Mouse (Mus musculus) left cerebral cortex, postnatal 4 days (tissue): ENCODE data around the gene Meis2. TPM values are rescaled to one million over a fixed set of nuclear protein-coding genes. Genes with fewer than 3 reads are reported as not detected.
A peak's percentile ranks its signal among the peaks of the same experiment; 100 is the strongest.

Source experiments
- DNase-seq: peaks from one replicate; pipeline ENCODE4 v3.0.0-alpha.2; 2022
- intact Hi-C: fragments of 180-260 bp; cut with DNase I; formaldehyde crosslinking; loops from one replicate; pipeline ENCODE4 v1.15.1; 2025
- total RNA-seq, 2 experiments: library from RNA; stranded (reverse); gene quantifications; 2 replicates each; pipeline ENCODE4 v1.2.3; 2021

The Meis2 gene
- 100 to 1,000 TPM; 186 to 188 TPM for total RNA-seq

DNA sequence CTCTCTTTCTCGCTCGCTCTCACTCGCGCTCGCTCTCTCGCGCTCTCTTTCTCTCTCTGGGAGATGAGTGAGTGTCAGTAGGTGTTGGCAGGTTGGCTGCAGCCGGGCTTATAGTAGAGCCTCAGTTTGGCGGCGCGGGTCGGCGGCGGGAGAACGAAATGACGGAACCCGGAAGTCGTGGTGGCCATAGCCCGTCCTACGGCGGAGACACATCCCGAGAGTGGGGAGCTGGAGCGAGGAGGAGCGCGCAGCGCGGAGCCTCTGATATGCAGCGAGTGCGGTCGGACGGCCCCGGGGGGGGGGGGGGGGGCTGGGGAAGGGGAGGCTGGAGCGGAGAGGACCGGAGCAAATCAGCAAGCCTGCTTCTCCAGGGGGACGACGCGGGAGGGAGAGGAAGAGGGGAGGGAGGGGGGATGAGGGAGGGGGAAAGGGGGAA lies at the start of gene Meis2:
Gene Meis2 (minus strand): TSS at position 270 of the 436 bp plus-strand sequence.
- DNase-seq: peak; percentile 57
- intact Hi-C loops: loop anchor here (5.0 to 10.0 kb wide), 2 partner anchors 208 to 1211 kb away; no protein-coding TSS in a partner anchor

DNA sequence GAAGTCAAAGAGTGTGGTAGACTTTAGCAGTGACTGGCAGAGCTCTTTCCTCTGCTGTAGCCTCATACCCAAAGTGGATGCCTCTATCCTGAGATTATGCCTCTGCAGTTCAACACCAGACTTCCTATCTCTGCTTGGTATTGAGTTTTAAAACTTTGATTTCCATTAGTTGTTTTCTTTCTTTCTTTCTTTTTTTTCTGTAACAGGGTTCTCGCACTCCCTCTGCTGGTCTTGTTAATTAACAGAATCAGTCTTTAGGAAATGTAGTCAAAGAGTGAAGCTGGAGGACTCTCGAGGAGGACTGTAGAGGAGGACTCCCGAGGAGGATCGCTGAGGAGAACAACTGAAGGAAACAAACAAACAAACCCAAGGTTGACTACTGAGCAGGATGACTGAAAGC lies 40.6 kb upstream of the Meis2 start:
- no peak for DNase-seq
- intact Hi-C loops: loop anchor here (10.0 kb wide), 3 partner anchors 1261 to 1841 kb away; no protein-coding TSS in a partner anchor

DNA sequence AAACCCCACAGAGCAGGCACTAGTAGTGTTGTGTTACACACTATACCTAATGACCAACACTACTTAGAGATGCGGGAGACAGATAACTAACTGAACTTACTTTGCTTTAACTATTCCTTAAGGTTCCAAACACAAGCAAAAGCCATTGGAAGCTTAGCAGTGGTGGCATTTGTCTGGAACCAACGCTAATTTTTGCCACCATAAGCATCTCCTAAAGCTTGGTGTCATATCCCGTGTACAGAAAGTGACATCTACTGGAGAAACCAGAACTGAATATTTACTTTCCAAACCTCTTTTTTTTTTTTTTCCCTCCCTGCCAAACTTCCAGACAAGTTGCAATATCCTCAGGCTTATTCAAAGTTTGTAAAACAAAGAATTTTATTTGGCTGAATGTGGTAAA lies 39.5 kb upstream of the Meis2 start:
- DNase-seq: no peak
- intact Hi-C loops: loop anchor here (10.0 kb wide), 3 partner anchors 1260 to 1840 kb away; no protein-coding TSS in a partner anchor

DNA sequence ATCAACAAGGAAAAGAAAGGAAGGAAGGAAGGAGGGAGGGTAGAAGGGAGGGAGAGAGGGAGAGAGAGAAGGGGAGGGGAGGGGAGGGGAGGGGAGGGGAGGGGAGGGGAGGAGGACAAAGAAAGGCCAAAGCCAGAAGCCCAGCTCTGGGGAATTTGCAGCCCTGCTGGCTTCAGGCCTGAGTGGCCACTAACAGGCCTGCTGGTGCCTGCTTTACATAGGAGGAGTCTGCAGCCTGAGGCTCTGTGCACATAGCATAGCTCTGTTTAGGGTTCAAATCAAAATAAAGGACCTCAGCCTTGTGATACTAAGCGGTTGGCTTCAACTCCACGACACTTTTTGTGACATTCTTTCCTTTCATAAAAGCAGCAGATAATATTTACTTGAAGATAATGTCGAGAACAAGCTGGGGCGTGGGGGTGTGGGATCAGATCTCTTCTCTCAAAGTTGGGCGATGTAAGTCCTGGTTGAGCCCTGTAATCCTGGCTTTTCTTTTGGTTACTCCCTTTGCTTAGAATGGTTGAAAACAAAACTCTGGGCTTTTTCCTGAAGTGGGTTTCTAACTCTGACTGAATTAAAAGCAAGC lies 37.9 kb upstream of the Meis2 start:
- intact Hi-C loops: loop anchor here (10.0 kb wide), 3 partner anchors 1259 to 1839 kb away; no protein-coding TSS in a partner anchor
- DNase-seq: peak; percentile 2

DNA sequence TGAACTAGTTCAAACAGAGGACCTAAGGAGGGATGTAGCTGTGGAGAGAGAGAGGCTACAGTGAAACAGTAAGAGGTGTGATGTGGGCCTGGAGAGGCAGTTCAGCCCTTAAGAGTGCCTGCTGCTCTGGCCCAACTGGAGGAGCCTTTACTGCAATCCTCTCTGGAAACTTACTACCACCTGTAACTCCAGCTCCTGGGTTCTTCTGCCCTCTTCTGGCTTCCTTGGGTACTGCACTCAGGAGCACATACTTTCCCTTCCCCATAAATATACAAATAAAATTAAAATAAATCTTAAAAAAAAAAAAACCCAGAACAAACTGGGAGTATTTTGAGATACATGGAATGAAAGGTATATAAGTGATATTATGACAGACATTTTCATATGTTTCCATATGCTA lies 35.6 kb upstream of the Meis2 start:
- intact Hi-C loops: loop anchor here (10.0 kb wide), 3 partner anchors 1256 to 1836 kb away; no protein-coding TSS in a partner anchor
- peak; percentile 29 for DNase-seq

DNA sequence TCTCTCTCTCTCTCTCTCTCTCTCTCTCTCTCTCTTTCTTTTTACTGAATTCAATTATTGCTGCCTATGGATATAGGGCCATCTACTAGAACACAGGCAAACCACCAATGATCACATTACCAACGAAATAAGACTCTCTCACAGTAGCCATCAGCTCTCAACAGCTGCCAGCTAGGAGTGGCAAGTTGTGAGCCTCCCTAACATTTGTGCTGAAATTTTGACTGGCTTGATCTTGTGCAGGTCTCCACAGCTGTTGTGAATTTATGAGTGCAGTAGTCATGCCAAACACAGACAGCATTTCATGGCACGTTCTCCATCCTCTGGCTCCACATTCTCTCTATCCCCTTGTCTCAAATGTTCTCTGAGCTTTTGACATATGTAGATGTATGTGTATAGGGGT lies 15.3 kb upstream of the Meis2 start:
- DNase-seq: no peak
- intact Hi-C loops: no loop called here

DNA sequence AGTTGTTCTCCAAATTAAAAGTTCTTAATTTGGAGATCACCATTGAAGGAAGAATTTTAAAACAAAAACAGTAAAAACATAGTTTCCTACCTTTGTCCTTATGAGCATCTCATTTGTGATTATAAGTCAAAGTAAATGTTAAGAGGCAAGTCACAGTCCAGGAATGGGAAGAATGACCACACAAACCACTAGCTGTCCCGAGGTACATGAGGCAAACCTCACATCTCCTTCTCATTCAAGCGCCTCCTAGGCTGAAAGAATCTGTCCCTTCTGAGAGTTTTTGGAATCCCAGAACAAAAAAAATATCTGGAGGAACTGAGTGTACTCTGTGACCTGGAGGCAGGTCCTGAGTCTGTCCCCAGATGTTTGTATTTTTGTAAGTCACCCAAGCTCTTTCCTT lies 13.2 kb upstream of the Meis2 start:
- no peak for DNase-seq

DNA sequence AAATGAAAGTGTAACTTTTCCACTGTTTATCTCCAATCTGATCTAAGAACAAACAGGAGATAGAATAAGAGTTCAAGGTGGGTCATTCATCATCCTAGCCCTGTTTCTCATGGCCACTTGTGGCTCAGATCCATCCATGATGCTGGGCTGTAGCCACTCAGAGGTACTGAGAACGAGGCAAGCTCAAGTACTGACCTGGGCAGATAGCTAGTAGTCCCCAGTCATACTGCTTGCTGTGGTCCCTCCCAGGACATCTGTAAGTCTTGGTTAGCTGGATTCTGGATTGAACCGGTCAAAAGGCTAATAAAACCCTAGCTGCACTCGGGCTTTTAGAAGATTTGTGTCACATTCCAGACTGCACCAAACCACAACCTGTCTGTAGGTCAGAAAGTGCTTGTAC lies 12.1 kb upstream of the Meis2 start:
- no peak for DNase-seq
- intact Hi-C loops: no loop called here

More for the DNA sequence above, 13.2 kb upstream of the Meis2 start:
- intact Hi-C loops: no loop called here

DNA sequence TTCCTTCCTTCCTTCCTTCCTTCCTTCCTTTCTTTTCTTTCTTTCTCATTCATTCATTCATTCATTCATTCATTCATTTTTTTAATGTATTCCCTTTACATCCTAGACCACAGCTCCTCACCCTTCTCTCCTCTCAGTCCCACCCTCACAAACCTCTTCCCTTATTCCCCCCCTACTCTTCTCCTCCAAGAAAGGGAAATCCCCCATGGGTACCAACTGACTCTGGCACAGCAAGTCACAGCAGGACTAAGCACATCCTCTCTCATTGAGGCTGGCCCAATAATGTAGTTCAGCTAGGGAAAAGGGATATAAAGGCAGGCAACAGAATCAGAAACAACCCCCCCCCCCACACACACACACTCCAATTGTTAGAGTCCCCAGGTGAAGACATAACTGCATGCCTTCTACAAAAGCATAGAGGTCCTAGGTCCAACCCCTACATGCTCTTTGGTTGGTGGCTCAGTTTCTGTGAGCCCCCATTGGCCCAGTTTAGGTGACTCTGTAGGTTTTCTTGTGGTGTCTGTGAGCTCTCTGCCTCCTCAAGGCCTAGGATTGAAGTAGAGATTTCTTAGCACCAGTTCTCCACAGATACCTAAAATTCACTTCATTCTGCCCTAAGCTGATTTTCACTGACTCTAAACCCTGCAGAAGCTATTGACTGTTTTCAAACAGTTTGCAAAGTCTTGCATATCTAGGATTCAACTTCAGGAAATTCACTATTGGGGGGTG lies 11.3 kb upstream of the Meis2 start:
- DNase-seq: no peak
- intact Hi-C loops: no loop called here

DNA sequence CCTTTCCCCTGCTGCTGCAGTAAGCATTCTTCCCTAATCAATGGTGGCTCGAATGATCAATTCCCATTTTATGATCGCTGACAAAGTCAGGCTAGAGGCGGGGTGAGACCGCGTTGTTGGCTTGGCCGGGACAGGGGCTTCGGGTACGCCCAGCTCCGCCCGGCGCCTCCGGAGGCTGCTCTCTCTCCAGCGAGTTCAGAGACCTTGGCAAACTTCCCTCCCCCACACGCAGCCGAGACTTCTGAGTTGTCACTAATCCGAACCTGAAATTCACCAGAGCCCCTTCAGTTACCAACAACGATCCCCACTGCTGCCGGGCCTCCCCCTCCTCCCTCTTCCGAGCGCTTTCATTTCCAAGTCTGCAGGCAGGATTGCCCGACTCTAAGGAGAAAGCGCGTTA lies 10.3 kb upstream of the Meis2 start:
- intact Hi-C loops: loop anchor here (2.0 kb wide), 1 partner anchor 739 kb away; no protein-coding TSS in a partner anchor
- no peak for DNase-seq

DNA sequence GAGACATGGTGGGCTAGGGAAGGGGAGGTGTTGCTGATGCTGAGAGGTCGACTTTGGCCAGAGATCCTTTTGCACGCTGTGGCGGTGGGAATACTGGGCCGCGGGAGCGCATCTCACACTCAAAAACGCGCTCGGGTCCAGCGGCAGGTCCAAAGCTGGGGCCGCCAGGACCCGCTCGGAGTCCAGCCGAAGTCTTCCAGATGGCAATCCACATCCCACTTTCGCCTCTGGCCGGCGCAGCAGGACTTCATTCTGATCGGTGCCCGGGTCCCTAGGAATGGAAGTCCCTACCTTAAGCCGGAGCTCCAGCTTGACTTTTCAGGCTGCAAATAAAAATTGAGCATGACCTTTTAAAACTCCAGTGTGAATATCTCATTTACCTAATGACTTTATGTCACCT lies 9.8 kb upstream of the Meis2 start:
- no peak for DNase-seq
- intact Hi-C loops: loop anchor here (2.0 kb wide), 1 partner anchor 739 kb away; no protein-coding TSS in a partner anchor

DNA sequence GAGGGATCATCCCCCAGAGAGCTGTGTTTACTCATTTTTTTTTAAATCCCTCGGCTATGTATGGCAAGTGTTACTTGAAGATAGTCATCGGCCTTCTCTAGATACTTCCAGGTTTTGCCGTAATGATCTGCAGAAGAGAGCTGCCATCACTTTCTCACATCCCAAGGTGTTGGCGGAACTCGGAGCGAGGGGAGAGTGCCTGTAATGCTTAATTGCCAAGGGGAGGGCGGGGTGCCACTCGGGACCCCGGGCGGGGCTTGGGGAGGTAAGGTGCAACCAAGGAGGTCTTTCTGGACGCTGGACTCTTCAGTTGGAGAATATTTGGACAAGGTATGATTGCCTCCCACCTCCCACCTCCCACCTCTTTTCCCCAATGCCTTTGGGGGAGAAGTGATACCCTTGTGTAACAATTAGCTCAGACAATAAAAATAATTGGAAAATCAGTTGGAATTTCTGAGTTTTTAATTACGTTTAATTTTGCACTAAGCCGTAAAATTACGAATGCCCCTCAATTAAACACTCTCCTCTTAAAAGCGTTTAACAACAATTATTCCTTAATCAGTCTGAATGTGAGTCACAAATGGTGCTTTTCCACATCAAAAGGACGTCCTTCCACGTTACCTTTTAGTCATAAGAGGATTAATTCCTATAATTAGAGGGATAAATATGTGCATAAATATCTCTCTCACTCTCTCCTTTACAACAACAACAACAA lies 9.2 kb upstream of the Meis2 start:
- no peak for DNase-seq
- intact Hi-C loops: loop anchor here (2.0 kb wide), 1 partner anchor 740 kb away; no protein-coding TSS in a partner anchor

DNA sequence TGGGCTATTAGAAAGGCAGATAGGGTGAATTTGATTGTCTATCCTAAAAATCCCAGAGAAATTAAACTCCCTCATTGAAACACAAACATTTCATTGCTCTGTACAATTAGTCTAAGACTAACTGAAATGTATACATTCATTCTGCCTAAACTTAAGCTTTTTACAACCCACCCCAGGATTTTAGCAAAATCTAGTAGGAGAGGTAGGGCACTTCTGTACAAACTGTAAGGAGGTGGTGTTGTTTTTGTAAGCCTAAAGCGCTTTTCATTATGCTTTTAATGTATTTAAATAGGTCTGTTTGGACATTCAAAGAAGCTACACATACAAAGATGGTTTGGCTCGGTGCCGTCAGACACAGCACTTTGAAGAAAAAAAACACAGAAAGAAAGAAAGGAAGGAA lies 8.4 kb upstream of the Meis2 start:
- intact Hi-C loops: loop anchor here (2.0 kb wide), 1 partner anchor 741 kb away; no protein-coding TSS in a partner anchor
- DNase-seq: no peak

DNA sequence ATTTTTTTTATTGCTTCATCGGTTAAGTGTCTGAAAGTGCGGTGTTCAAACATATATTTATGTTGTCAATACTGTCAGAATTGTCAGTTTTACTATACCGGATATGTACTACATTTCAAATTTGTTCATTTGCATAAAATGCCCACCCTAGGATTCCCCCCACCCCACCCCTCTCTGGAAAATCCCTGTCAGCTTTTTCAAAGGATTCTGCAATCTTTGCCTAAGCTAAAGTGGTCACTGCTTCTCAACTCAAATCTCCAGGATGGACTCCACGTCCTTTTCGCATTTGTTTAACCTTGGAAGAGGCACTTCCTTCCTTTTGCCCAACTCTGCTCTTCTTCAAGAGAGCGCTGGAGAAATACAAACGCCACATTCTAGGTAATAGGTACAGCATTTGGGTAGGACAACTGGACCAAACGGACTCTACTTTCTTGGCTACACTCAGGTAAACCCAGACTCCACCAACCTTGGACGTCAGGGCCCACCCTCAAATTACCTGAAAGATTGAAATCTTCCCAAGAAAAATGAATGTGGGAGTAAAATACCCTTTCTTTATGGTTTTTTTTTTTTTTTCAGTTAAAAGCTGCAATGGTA lies 7.8 kb upstream of the Meis2 start:
- DNase-seq: no peak
- intact Hi-C loops: no loop called here

DNA sequence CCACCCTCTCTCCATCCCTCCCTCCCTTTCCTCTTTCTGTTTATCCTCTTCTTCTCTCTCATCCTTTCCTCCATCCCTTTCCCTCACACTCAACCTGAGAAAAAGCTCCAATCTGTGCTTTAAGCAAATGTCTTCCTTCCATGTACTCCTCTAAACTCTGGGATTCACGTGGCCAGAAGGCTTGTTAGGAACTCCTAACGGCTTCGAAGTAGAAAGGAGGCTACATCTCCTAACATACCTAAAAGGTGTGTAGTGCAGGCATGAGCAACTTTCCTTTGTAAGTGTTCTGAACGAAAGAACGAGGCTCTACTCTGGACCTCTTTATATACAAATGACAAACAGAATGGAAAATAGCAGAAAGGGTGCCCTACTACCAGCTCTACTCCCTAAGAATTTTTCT lies 7.1 kb upstream of the Meis2 start:
- DNase-seq: no peak
- intact Hi-C loops: no loop called here

DNA sequence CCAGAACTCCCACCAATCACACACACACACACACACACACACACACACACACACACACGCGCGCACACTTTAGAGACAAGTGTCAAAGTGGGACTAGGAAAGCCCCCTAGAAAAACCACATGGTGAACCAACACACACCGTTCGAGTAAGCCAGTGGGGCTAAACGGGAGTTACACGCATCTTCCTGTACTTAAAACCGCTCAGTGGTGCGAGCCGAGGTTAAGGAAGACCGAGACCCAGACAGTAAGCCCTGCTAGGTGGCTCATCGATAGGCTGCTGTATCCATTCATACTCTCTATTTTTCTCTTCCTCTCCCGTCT lies 6.6 kb upstream of the Meis2 start:
- intact Hi-C loops: no loop called here
- DNase-seq: no peak

DNA sequence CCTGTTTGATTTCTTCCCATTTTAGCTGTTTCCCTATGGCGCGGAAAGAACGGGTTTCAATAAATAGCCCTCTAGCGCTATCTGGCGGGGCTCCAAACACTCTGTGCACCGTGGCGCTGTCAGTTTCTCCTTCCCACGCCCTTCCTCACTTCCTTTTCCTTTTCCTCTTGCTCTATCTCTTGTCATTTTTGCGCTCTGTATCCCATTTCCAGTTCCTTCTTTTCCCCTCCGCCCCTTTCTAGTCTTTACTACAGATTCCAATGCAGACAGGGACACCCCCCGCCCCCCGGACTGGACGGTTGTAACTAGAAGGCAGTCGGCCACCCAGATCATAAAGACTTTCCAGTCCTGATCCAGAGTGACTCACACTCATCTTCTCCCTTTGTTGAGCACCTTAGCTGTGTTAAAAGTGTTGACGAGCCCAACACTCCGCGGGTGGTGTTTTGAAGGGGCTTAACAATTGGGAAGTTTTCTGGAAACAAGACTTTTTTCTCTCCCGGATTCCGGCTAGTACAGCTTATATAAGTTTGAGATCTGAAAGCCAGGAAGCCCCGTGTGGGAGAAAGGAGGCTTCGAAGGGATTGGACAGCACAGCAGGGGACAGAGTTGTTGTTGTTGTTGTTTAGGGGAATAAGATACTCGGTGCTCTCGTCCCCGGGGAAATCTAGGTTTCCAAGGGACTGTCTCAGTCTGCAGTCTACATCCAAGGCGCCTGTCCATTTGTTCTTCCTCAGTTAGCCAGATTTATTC lies 6.1 kb upstream of the Meis2 start:
- DNase-seq: peak; percentile 82

DNA sequence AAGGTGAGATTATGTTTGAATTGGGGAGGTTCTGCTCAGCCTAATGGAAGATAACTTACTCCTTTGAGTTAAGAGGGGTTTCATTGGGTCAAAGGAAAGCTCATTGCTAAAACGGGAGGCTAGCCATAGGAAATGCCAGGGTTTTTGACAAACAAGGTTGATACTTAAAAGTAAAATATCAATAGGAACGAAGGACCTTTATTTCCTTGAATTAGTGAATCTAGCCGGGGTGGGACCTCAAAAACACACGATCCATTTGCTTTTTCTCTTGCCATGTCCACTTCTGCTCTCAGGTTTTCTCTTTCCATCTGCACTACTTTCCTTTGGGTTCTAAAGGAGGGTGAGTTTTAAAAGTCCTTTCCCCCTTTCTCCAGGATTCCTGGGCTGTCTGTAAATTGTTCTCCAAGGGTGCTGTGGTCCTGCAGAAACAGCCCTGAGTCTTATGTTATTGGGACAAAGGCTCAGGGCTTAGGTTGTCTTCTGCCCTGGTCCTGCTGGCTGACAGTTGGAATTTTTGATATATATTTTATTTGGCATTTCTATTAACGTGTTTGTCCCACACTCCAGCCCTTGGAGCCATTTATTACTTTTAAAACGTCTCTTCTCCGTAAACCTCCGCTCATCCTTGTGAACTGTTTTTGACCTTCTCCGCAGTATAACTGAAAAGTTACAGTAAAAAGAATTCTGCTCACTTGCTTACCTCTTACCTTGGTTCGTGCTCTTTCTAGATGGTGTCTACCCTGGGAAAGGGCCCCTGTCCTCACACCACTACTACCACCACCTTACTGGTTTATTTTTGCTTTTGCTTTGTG lies 5.2 kb upstream of the Meis2 start:
- intact Hi-C loops: loop anchor here (2.0 kb wide), 1 partner anchor 556 kb away; no protein-coding TSS in a partner anchor

More for the DNA sequence above, 6.1 kb upstream of the Meis2 start:
- intact Hi-C loops: loop anchor here (2.0 kb wide), 1 partner anchor 557 kb away; no protein-coding TSS in a partner anchor

More for the DNA sequence above, 5.2 kb upstream of the Meis2 start:
- no peak for DNase-seq
